Mouse (Mus musculus): ENCODE results near the gene Slc12a3.

DNA sequence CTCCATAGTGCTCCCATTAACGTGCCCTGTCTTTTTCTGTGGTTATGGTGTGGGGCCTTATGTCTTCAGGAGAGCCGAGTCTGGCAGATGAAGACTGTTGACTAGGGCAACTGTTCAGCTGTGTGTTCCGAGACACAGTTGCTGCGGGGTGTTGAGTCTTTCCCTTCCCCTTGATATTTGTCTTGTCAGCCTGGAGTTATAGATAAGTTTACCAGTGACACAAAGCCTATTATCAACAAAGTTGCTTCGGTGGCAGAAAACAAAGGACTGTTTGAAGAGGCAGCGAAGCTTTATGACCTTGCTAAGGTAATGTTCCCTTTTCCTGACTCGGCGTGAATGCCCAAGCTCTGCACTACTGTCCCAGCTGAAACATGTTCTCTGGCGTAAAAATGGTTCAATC, 21.3 kb upstream of the Slc12a3 start:
- TF ChIP-seq CTCF (IDR thresholded peaks at IDR 0.05; ENCODE audit: low read depth, low read length) (no peak), GATA1 (IDR thresholded peaks at IDR 0.05; ENCODE audit: borderline replicate concordance, low read length) (no peak), TAL1 (conservative IDR thresholded peaks at IDR 0.05; ENCODE audit: low read depth, low read length) (no peak), GATA2 (IDR thresholded peaks at IDR 0.05; ENCODE audit: borderline replicate concordance, low read depth, low read length) (no peak), POLR2AphosphoS5 (IDR thresholded peaks at IDR 0.05; ENCODE audit: insufficient replicate concordance, low read depth, low read length) (no peak)

Data from G1E (cell line).